Mouse (Mus musculus): ENCODE data around the gene Cdsn. TPM values are rescaled to one million over a fixed set of nuclear protein-coding genes. Genes with fewer than 3 reads are reported as not detected.
"Not testable (repeated sequence)": the region's sequence is repeated elsewhere in the genome, so short reads cannot be mapped to it uniquely, and the experiment has no call there.

Gene Cdsn
- polyA plus RNA-seq (2012; rRNA removed), result 0.56 and 1.1 TPM in 2 replicates

- no peak for DNase-seq (ENCODE audit: low spot score)
These were observed at the start of gene Cdsn for GRCm38 (mm10) chr17:35551881-35552414. TSS of gene Cdsn (plus strand) at chr17:35552128.

GRCm38 (mm10) chr17:35502226-35502625 is 49.7 kb upstream of the Cdsn start:
- DNase-seq (ENCODE audit: low spot score), result no peak

GRCm38 (mm10) chr17:35502762-35503161 is 49.2 kb upstream of the Cdsn start:
- no peak for DNase-seq (ENCODE audit: low spot score)

GRCm38 (mm10) chr17:35503849-35504248 is 48.1 kb upstream of the Cdsn start:
- no peak for DNase-seq (ENCODE audit: low spot score)

GRCm38 (mm10) chr17:35504628-35505481 is 47.1 kb upstream of the Cdsn start:
- DNase-seq (ENCODE audit: low spot score), result no peak

- DNase-seq (ENCODE audit: low spot score), result no peak
These were observed 46.2 kb upstream of the Cdsn start, which contains the start of gene Pou5f1 for GRCm38 (mm10) chr17:35505776-35506175. TSS of gene Pou5f1 (plus strand) at chr17:35506018.

- no peak for DNase-seq (ENCODE audit: low spot score)
These were observed 45.0 kb upstream of the Cdsn start for GRCm38 (mm10) chr17:35506881-35507280.

- DNase-seq (ENCODE audit: low spot score), result no peak
These were observed 44.2 kb upstream of the Cdsn start for GRCm38 (mm10) chr17:35507556-35508260.

- not testable (repeated sequence) for DNase-seq (ENCODE audit: low spot score)
These were observed 43.6 kb upstream of the Cdsn start for GRCm38 (mm10) chr17:35508279-35508678.

GRCm38 (mm10) chr17:35509284-35509683 is 42.6 kb upstream of the Cdsn start:
- no peak for DNase-seq (ENCODE audit: low spot score)

- no peak for DNase-seq (ENCODE audit: low spot score)
These were observed 38.9 kb upstream of the Cdsn start for GRCm38 (mm10) chr17:35512916-35513626.

- DNase-seq (ENCODE audit: low spot score), result no peak
These were observed 38.0 kb upstream of the Cdsn start for GRCm38 (mm10) chr17:35513886-35514285.

- DNase-seq (ENCODE audit: low spot score), result no peak
These were observed 37.2 kb upstream of the Cdsn start for GRCm38 (mm10) chr17:35514756-35515155.

- no peak for DNase-seq (ENCODE audit: low spot score)
These were observed 35.9 kb upstream of the Cdsn start for GRCm38 (mm10) chr17:35515911-35516640.

- DNase-seq (ENCODE audit: low spot score), result peak; percentile 94
These were observed 35.1 kb upstream of the Cdsn start, which contains the start of the genes Tcf19 and Cchcr1 for GRCm38 (mm10) chr17:35516652-35517500. TSS of gene Tcf19 (minus strand) at chr17:35516824. TSS of gene Cchcr1 (plus strand) at chr17:35517100.

- DNase-seq (ENCODE audit: low spot score), result no peak
These were observed 34.4 kb upstream of the Cdsn start for GRCm38 (mm10) chr17:35517526-35517925.

GRCm38 (mm10) chr17:35524354-35524753 is 27.6 kb upstream of the Cdsn start:
- no peak for DNase-seq (ENCODE audit: low spot score)

- DNase-seq (ENCODE audit: low spot score), result no peak
These were observed 25.3 kb upstream of the Cdsn start for GRCm38 (mm10) chr17:35526644-35527043.

- DNase-seq (ENCODE audit: low spot score), result no peak
These were observed 19.6 kb upstream of the Cdsn start for GRCm38 (mm10) chr17:35532360-35532759.

- no peak for DNase-seq (ENCODE audit: low spot score)
These were observed 19.0 kb upstream of the Cdsn start, which contains the start of gene Psors1c2 for GRCm38 (mm10) chr17:35532901-35533300. TSS of gene Psors1c2 (plus strand) at chr17:35533201.
